Mouse (Mus musculus): ENCODE measurements around the gene D030056L22Rik. TPM values are rescaled to one million over a fixed set of nuclear protein-coding genes. Genes with fewer than 3 reads are reported as not detected.
"Not testable (repeated sequence)": the region's sequence is repeated elsewhere in the genome, so short reads cannot be mapped to it uniquely, and the experiment has no call there.

D030056L22Rik gene
- polyA plus RNA-seq (2012; rRNA removed): 5.7 and 6.0 TPM in 2 replicates

DNA sequence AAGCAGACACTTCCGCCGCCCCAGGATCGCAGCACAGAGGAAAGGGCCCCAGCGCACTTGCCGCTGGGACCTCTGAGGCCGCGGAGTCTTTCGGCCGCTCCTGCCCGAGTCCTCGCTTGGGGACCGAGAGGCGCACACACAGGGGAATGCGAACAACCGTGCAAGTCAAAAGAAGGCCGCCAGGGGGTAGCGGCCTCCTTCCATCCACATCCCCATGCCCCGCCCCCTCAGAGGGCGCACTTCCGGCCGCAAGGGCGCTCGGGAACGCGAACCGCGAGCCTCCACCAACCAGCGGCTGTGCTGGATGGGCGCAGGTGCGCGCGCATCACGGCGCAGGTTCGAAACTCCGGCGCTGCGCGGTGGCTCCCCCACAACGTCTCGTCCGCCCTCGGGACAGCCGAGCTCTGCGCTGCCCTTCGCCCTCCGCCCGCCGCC, at the start of gene D030056L22Rik:
Gene D030056L22Rik, plus strand, starts transcription at position 328 of the 435 bp plus-strand sequence.
- WGBS: under 1% methylated on average over 49 of the region's 49 CpGs
- peak; percentile 89 for DNase-seq (ENCODE audit: low read depth, low spot score)

- DNase-seq (ENCODE audit: low read depth, low spot score): no peak
- WGBS: 37% methylated on average over 2 of the region's 2 CpGs
Measured at GRCm38 (mm10) chr19:18663904-18664303, 49.1 kb upstream of the D030056L22Rik start.

DNA sequence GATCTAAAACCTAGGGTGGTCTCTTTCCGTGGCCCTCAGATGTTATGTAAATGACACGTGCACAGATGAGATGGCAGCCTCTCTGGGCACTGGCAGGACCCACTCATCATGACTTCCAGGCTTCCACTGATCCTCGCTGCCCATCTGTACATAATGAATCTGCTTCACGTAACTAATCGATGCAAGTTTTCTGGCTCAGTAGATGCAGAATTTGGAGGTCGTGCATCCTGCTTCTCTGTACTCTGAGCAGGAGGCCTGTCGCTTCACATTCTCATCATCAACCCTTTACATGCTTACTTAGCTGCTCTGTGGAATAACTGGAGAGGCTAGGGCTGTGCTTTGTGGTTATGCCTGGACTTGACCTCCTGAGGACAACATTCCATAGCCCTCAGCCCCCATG, 46.0 kb upstream of the D030056L22Rik start:
- no peak for DNase-seq (ENCODE audit: low read depth, low spot score)
- WGBS: 90% methylated on average over 7 of the region's 7 CpGs

DNA sequence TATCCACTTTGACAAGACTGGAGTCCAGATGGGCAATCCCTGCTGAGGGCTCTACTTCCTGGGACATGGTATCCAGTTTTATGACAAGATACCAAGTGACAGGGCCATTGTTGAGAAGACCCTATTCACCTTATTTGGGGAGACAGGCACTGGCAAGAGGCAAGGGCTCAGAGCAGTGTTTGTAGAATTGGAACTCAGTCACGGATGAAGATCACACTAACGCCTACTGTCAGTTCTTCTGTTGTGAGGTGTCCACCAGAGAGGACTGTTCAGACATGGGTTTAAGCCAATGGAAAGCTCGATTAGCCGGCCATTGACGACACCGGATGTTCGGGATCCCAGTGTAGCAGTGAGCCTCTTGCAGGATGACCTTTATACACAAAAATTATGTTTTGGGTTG, 43.4 kb upstream of the D030056L22Rik start:
- WGBS: 93% methylated on average over 7 of the region's 7 CpGs
- no peak for DNase-seq (ENCODE audit: low read depth, low spot score)

- under 1% methylated on average over 57 of the region's 58 CpGs for whole genome bisulfite sequencing
- DNase-seq (ENCODE audit: low read depth, low spot score): peak; percentile 90
Measured at GRCm38 (mm10) chr19:18670608-18671007, 42.4 kb upstream of the D030056L22Rik start, which contains the start of gene Carnmt1. Gene Carnmt1 (plus strand): TSS chr19:18670764.

DNA sequence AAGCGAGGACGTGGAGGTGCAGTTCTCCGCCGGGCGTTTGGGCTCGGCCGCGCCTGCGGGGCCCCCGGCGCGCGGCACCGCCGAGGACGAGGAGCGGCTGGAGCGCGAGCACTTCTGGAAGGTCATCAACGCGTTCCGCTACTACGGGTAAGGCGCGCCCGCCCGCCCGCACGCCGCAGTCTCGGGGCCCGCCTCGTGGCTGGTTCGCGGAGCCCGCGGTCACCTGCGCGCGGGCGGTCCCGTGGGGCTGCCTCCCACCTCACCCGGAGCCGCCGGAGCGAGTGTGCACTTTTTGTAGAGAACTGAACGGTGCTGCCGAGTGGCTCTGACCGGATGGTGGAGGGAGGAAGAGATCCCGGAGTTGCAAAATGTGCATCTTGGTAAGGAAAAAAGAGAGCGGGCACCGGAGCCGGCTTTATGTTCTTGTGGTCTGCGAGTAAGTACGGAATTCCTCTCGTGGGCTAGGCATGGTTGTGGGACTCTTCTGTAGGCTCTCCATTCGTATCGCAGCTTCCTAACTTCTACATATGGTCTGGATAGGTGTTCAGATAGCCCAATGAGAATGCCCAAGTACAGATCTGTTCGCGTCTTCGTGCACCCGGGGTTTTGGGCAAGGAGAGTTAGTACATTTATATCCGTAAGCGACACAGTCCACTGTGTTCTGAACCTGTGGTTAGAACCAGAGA, 41.8 kb upstream of the D030056L22Rik start:
- DNase-seq (ENCODE audit: low read depth, low spot score): no peak
- 1% methylated on average over 60 of the region's 64 CpGs for WGBS

- DNase-seq (ENCODE audit: low read depth, low spot score): no peak
- WGBS: 42% methylated on average over 3 of the region's 3 CpGs
Measured at GRCm38 (mm10) chr19:18672498-18672897, 40.5 kb upstream of the D030056L22Rik start.

DNA sequence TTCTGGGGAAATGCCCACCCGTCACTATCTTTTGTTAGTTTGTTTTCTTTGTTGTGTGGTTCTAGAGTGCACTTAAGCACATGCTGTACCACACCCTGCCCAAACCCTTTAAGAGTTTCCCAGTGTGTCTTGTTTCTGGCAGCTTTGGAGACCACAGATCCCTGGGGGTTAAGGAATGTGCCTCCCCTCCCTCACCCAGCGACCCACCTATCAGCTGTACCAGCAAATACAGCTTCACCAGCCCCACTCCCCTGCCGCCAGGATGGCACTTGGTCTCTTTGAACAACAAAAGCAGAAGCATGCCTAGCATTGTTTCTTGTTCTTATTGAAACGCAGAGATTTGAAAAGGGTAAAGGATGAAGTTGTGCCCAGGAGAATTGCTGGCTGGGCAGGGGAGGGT, 39.9 kb upstream of the D030056L22Rik start:
- WGBS: 77% methylated on average over 4 of the region's 4 CpGs
- no peak for DNase-seq (ENCODE audit: low read depth, low spot score)

DNA sequence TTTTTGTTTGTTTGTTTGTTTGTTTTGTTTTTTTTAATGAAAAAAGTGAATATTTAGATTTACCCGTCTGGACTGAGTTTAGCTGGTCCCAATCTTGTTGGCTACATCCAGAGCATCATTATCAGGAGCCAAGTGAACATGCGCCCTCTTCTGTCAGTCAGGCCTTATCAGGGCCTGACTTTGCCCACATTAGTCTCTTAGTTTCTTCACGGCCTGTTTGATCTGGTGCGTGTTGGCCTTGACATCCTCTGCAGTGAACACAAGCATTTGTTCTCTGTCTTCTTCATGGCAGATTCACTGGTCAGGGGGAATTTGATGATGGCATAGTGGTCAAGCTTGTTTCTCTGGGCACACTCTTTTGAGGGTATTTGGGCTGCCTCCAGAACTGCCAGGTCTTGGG, 30.9 kb upstream of the D030056L22Rik start:
- WGBS: 67% methylated on average over 4 of the region's 4 CpGs
- DNase-seq (ENCODE audit: low read depth, low spot score): no peak

GRCm38 (mm10) chr19:18687556-18687955, 25.4 kb upstream of the D030056L22Rik start:
- DNase-seq (ENCODE audit: low read depth, low spot score): no peak

GRCm38 (mm10) chr19:18692176-18692575, 20.8 kb upstream of the D030056L22Rik start:
- no peak for DNase-seq (ENCODE audit: low read depth, low spot score)
- 83% methylated on average over 3 of the region's 3 CpGs for WGBS

More at GRCm38 (mm10) chr19:18687556-18687955, 25.4 kb upstream of the D030056L22Rik start:
- WGBS: 63% methylated on average over 3 of the region's 3 CpGs

DNA sequence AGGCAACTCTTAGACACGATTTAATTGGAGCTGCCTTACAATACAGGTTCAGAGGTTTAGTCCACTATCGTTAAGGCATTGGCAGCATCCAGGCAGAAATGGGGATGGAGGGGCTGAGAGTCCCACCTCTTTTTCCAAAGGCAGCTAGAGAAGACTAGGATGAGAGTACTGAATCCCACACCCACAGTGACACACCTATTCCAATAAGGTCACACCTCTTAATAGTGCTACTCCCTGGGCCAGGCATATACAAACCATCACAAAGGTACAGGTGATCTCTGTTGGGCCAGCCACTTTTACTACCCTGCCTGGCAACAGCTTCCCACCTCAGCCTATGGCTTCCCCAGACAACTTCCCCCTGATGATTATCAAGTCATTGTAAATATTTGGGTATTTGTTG, 20.2 kb upstream of the D030056L22Rik start:
- 76% methylated on average over 2 of the region's 2 CpGs for WGBS
- DNase-seq (ENCODE audit: low read depth, low spot score): no peak

DNA sequence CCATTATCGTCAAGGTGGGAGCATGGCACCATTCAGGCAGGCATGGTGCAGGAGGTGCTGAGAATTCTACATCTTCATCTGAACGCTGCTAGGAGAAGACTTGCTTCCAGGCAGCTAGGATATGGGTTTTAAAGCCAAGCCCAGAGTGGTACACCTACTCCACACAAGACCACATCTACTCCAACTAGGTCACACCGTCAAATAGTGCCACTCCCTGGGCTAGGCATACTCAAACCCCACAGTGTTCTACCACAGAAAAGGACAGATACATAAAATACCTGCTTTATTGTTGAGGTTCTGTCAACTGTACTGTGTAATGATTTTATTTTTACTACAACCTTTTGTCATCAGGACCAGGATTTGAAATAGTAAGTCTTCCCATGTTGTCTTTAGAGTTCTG, 17.9 kb upstream of the D030056L22Rik start:
- no peak for DNase-seq (ENCODE audit: low read depth, low spot score)
- 90% methylated on average over 3 of the region's 3 CpGs for WGBS

- WGBS: 75% methylated on average over 1 of the region's 1 CpGs
- DNase-seq (ENCODE audit: low read depth, low spot score): no peak
Measured at GRCm38 (mm10) chr19:18695552-18695951, 17.4 kb upstream of the D030056L22Rik start.

GRCm38 (mm10) chr19:18708101-18708500, 4.9 kb upstream of the D030056L22Rik start:
- DNase-seq (ENCODE audit: low read depth, low spot score): no peak

- WGBS: 90% methylated on average over 6 of the region's 6 CpGs
Measured at GRCm38 (mm10) chr19:18710903-18711302, 2.1 kb upstream of the D030056L22Rik start.

GRCm38 (mm10) chr19:18711589-18711988, 1.4 kb upstream of the D030056L22Rik start:
- WGBS: 79% methylated on average over 9 of the region's 9 CpGs
- DNase-seq (ENCODE audit: low read depth, low spot score): no peak

More at GRCm38 (mm10) chr19:18710903-18711302, 2.1 kb upstream of the D030056L22Rik start:
- no peak for DNase-seq (ENCODE audit: low read depth, low spot score)

- 44% methylated on average over 16 of the region's 16 CpGs for WGBS
- no peak for DNase-seq (ENCODE audit: low read depth, low spot score)
Measured at GRCm38 (mm10) chr19:18712153-18712865, 684 bp upstream of the D030056L22Rik start.

DNA sequence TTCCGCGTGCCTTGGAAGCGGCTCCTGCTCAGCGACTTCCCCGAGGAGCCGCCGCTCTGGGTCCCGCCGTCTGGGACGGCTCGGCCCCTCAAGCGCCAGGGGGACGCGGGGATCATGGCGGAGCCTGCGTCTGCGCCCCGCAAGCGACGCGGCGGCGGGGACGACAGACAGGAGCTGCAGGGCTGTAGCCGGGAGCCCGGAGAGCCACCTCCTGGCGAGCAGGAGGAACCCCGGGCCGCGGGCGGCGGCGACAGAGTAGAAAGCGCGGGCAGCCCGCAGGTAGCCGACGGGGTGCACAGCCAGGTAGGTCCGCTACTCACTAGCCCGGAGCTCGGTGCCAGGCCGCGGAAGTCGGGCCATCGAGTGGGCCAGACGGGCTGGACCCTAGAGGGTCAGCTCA, 364 bp downstream of the D030056L22Rik start:
- WGBS: 1% methylated on average over 46 of the region's 46 CpGs
- DNase-seq (ENCODE audit: low read depth, low spot score): not testable (repeated sequence)

DNA sequence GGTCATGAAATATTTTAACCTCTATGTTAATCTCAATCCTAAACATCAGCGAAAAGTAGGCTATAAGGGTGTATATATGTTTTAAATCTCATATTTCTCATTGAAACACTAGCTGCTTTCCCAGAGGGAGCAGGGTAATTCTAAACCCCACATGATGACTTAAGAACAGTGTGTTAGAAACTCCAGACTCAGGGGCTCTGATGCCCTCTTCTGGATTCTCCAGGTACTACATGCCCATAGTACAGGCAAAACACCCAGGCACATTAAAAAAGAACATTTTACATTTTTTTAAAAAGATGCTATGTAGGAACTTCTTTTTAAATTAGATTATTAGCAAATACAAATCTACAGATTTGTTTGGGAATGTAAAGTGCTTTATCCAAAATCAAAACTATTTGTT, 3.4 kb downstream of the D030056L22Rik start:
- WGBS: 24% methylated on average over 1 of the region's 1 CpGs
- no peak for DNase-seq (ENCODE audit: low read depth, low spot score)

GRCm38 (mm10) chr19:18720337-18720736, 7.3 kb downstream of the D030056L22Rik start:
- WGBS: 74% methylated on average over 3 of the region's 3 CpGs
- DNase-seq (ENCODE audit: low read depth, low spot score): no peak
